Mouse (Mus musculus): ENCODE results near the gene Slc25a30. TPM values are rescaled to one million over a fixed set of nuclear protein-coding genes. Genes with fewer than 3 reads are reported as not detected.
A peak's percentile ranks its signal among the peaks of the same experiment; 100 is the strongest.

Slc25a30 gene
- polyA plus RNA-seq, 1 experiment: 7.3 TPM

DNA sequence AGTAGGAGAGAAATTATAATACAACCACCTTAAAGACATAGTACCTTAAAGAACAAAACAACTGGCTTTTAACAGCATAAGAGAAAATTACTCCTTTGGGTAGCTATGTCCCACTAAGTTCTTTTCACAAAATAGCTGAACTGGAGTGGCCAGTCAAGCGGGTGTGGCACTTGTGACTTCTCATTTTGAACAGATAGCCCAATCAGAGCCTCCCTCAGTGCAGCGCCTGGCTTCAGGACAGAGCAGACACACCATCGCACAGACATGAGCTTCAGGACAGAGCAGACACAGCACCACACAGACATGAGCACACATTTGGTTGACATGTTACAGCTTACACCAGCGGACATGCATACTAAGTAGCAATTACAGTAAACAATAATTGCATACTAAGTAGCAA lies 35.8 kb downstream of the Slc25a30 start:
- DNase-seq (ENCODE audit: extremely low spot score in 1 of 2, low spot score in 1 of 2): no peak

GRCm38 (mm10) chr14:75749123-75749522 lies 37.7 kb downstream of the Slc25a30 start:
- DNase-seq (ENCODE audit: extremely low spot score in 1 of 2, low spot score in 1 of 2): no peak

- DNase-seq (ENCODE audit: extremely low spot score in 1 of 2, low spot score in 1 of 2): peak in 1 of 2 experiments; percentile 31
Measured at GRCm38 (mm10) chr14:75747960-75748359, 38.9 kb downstream of the Slc25a30 start.

- DNase-seq (ENCODE audit: extremely low spot score in 1 of 2, low spot score in 1 of 2): no peak
Measured at GRCm38 (mm10) chr14:75741904-75742303, 44.9 kb downstream of the Slc25a30 start.

GRCm38 (mm10) chr14:75735597-75735996 lies 51.2 kb downstream of the Slc25a30 start:
- no peak for DNase-seq (ENCODE audit: extremely low spot score in 1 of 2, low spot score in 1 of 2)

DNA sequence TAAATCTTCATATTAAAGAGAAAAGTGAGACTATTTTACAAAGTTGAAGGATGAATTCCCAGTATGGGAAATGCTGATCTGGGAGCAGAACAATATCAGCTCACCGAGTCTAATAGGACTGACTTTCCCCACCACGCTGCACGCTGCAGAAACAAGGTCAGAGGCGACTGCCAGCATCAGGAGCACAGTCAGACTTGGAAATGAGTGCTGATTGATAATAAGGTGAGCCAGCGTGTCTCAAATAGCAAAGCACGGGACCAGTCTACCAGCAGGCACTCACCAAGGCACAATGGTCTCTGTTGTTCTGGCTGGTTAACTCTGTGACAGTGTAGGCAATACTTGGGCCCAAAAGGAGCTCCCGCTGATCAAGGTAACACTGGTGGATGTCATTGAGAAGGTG lies 54.2 kb downstream of the Slc25a30 start:
- DNase-seq (ENCODE audit: extremely low spot score in 1 of 2, low spot score in 1 of 2): no peak

DNA sequence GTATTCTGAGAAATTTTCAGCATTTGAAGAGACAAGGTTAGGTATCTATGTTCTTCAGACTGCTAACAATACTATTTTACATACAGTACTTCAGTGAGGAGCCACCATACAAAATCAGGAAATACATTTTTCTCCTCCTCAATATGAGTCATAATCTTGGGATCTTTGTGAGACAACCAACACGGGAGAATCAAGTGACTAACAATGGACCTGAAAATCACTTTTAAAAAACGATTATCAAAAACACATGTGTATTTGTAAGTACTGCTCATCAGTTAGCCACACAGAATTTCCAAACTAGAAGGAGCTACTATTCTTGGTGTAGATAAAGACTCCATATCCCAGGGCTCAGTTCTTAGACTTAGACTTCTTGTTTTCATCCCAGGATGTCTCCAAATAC lies 55.5 kb downstream of the Slc25a30 start:
- no peak for DNase-seq (ENCODE audit: extremely low spot score in 1 of 2, low spot score in 1 of 2)

GRCm38 (mm10) chr14:75728111-75728510 lies 58.7 kb downstream of the Slc25a30 start:
- no peak for DNase-seq (ENCODE audit: extremely low spot score in 1 of 2, low spot score in 1 of 2)

GRCm38 (mm10) chr14:75727046-75727445 lies 59.8 kb downstream of the Slc25a30 start:
- peak in 1 of 2 experiments; percentile 33 for DNase-seq (ENCODE audit: extremely low spot score in 1 of 2, low spot score in 1 of 2)

GRCm38 (mm10) chr14:75722816-75723215 lies 64.0 kb downstream of the Slc25a30 start:
- no peak for DNase-seq (ENCODE audit: extremely low spot score in 1 of 2, low spot score in 1 of 2)

DNA sequence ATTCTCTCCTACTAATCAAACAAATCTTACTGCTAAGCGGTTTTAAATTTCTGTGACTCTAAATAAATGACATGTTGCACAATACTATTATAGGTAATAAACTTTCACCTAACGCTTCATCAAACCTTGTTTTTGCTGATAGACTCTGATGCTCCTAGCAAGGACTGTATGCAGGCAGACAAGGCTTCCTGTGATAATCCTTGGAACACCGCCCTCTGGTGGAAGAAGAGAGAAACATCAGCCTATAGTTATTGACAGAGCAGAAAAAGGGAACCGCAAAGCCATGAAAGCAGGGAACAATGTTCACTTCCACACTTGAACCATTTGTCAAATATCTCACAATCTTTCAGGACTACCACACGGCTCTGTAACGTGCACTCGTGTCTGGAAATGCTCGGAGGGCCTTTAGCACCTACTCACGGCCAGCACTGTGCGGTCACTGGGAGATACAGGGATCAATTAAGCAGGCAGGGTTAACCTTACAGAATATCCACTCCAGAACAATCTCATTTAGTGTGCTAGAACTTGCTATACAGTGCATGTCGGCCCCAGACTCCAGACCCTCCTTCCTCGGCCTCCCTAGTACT lies 64.8 kb downstream of the Slc25a30 start:
- DNase-seq (ENCODE audit: extremely low spot score in 1 of 2, low spot score in 1 of 2): peak; percentile 25 to 86

DNA sequence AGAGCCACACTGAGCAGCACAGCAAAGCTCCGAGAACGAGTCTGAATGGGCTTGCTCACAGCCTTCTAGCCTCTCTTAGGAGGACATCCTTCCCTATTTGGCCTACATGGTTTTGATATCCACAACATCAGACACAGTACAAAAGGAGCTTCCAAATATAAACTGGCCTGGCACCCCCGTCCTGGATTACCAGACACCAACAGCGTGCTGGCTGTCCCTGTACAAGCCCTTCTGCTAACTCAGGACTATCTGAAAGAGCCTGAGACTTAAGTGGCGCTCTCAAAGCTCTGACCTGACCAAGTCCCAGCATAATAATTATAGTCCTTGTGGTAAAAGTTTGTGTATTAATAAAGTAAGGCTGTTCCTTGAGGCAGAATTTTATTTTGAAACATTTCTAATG lies 66.7 kb downstream of the Slc25a30 start:
- DNase-seq (ENCODE audit: extremely low spot score in 1 of 2, low spot score in 1 of 2): no peak

DNA sequence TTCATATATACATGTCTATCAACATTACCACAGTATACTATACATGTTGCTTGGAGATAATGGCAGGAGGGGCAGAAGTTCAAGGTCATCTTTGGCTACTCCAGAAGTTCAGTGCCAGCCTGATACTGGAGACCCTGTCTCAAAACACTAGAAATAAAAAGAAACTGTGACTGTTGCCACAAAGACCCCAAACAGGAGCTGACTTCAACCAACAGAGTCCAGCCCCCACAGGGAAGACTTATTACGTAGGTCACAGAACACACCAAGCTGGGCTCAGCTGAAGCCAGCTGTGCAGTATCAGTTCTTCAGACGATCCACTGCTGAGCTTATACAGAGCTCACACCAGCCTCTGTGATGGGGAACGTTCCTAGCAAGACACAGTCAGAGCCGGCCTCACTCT lies 70.4 kb downstream of the Slc25a30 start:
- no peak for DNase-seq (ENCODE audit: extremely low spot score in 1 of 2, low spot score in 1 of 2)

GRCm38 (mm10) chr14:75713661-75714060 lies 73.2 kb downstream of the Slc25a30 start:
- DNase-seq (ENCODE audit: extremely low spot score in 1 of 2, low spot score in 1 of 2): no peak

DNA sequence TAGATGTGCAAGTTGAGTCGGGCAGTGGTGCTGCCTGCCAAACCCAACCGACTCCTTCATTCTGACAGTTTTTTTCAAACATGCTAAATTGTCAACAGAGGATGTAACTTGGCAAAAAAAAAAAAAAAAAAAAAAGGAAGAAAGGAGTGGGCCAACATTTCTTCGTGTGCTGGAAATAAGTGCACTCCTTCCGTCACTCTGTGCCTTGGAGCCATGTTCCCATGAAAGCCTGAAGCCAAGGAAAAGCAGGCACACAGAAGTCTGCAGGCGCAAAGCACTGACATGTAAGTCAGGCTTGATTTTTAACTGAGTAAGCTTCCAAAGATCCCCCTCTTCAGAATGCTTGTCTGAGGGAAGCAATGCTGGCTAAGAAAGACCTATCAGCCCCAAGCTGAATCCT lies 74.2 kb downstream of the Slc25a30 start:
- DNase-seq (ENCODE audit: extremely low spot score in 1 of 2, low spot score in 1 of 2): peak in 1 of 2 experiments; percentile 33

DNA sequence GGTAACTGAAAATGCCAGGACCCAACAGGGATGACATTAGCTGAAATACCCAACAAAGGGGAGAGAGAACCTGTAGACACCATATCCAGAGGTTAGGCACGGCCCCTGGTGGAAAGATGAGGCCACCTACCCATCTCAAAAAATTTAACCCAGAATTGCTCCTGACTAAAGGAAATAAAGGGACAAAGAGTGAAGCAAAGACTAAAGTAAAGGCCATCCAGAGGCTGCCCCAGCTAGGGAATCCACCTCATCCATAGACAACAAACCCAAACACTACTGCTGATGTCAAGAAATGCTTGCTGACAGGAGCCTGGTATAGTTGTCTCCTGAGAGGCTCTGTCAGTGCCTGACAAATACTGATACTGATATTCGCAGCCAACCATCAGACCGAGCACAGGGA lies 75.1 kb downstream of the Slc25a30 start:
- no peak for DNase-seq (ENCODE audit: extremely low spot score in 1 of 2, low spot score in 1 of 2)

Other genes with a start within 250 kb of the Slc25a30 start
- gene Spert, start 193.9 kb downstream of the Slc25a30 start, polyA plus RNA-seq (2012; rRNA removed): not detected in 2 replicates
- not detected in 2 replicates for gene Erich6b, start 144.8 kb downstream of the Slc25a30 start, polyA plus RNA-seq (2012; rRNA removed)
- gene Cog3, start 32.5 kb downstream of the Slc25a30 start, polyA plus RNA-seq (2012; rRNA removed): 22.5 and 24.9 TPM in 2 replicates
- gene Tpt1, start 58.1 kb upstream of the Slc25a30 start, polyA plus RNA-seq (2012; rRNA removed): 908 and 941 TPM in 2 replicates
- gene Kctd4, start 168.0 kb upstream of the Slc25a30 start, polyA plus RNA-seq (2012; rRNA removed): 10.0 and 11.8 TPM in 2 replicates
- gene Gtf2f2, start 223.8 kb upstream of the Slc25a30 start, polyA plus RNA-seq (2012; rRNA removed): 14.5 and 16.5 TPM in 2 replicates

Measured in frontal cortex, adult 2 months (tissue).